Mouse (Mus musculus) MEL (cell line): Measurements from ENCODE around the gene Siva1.

Source experiments
- BHLHE40 ChIP-seq: IDR thresholded peaks from 2 replicates; pipeline ENCODE4 v1.6.1; 2012; ENCODE audit warnings: low read depth, mild to moderate bottlenecking, inconsistent platforms, low read length, improper control_type of control experiment, borderline replicate concordance
- CTCF ChIP-seq, 3 experiments: IDR thresholded peaks in 2 of 3; conservative IDR thresholded peaks in 1 of 3; 2 replicates each; pipeline ENCODE4 v1.5.1; 2011 to 2012; ENCODE audit warnings: low read length in 3 of 3, low read depth in 2 of 3, mild to moderate bottlenecking in 2 of 3, improper control_type of control experiment in 1 of 3, inconsistent platforms in 1 of 3, mixed read lengths in 1 of 3, moderate library complexity in 1 of 3; ENCODE audit not compliant: control insufficient read depth in 1 of 3, insufficient read depth in 1 of 3, poor library complexity in 1 of 3, severe bottlenecking in 1 of 3
- ELF1 ChIP-seq: IDR thresholded peaks from 2 replicates; pipeline ENCODE4 v1.6.1; 2014; ENCODE audit warnings: low read depth, mild to moderate bottlenecking, inconsistent platforms, low read length, improper control_type of control experiment, moderate library complexity
- EP300 ChIP-seq, 2 experiments: IDR thresholded peaks; 2 replicates each; pipeline ENCODE4 v1.6.1; 2011; ENCODE audit warnings: improper control_type of control experiment in 2 of 2, low read length in 2 of 2, low read depth in 1 of 2, mild to moderate bottlenecking in 1 of 2
- GABPA ChIP-seq: IDR thresholded peaks from 2 replicates; pipeline ENCODE4 v1.6.1; 2012; ENCODE audit warnings: low read depth, mild to moderate bottlenecking, inconsistent platforms, low read length, improper control_type of control experiment, moderate library complexity
- HCFC1 ChIP-seq: IDR thresholded peaks from 2 replicates; pipeline ENCODE4 v1.6.1; 2012; ENCODE audit warnings: low read depth, mild to moderate bottlenecking, inconsistent platforms, low read length, improper control_type of control experiment, moderate library complexity
- KAT2A ChIP-seq: conservative IDR thresholded peaks from 2 replicates; pipeline ENCODE4 v1.6.1; 2012; ENCODE audit warnings: low read depth, low read length, improper control_type of control experiment, inconsistent platforms
- MXI1 ChIP-seq: IDR thresholded peaks from 2 replicates; pipeline ENCODE4 v1.6.1; 2011; ENCODE audit warnings: mild to moderate bottlenecking, low read depth, low read length, improper control_type of control experiment
- MYC ChIP-seq: IDR thresholded peaks from 2 replicates; pipeline ENCODE4 v1.6.1; 2011; ENCODE audit warnings: low read depth, mild to moderate bottlenecking, low read length, improper control_type of control experiment, moderate library complexity
- POLR2A ChIP-seq, 2 experiments: IDR thresholded peaks; 2 replicates each; pipeline ENCODE4 v1.6.1; 2011 to 2012; ENCODE audit warnings: low read length in 2 of 2, mild to moderate bottlenecking in 2 of 2, control low read depth in 1 of 2, improper control_type of control experiment in 1 of 2, low read depth in 1 of 2, moderate library complexity in 1 of 2; ENCODE audit not compliant: control insufficient read depth in 1 of 2, insufficient read depth in 1 of 2, poor library complexity in 1 of 2
- POLR2AphosphoS2 ChIP-seq: IDR thresholded peaks from 2 replicates; pipeline ENCODE4 v1.6.1; 2011; ENCODE audit warnings: low read length, improper control_type of control experiment
- SMC3 ChIP-seq: IDR thresholded peaks from 2 replicates; pipeline ENCODE4 v1.6.1; 2011; ENCODE audit warnings: low read depth, low read length, improper control_type of control experiment
- TCF12 ChIP-seq: IDR thresholded peaks from 2 replicates; pipeline ENCODE4 v1.6.1; 2014; ENCODE audit warnings: low read depth, mild to moderate bottlenecking, inconsistent platforms, low read length, improper control_type of control experiment, moderate library complexity

DNA sequence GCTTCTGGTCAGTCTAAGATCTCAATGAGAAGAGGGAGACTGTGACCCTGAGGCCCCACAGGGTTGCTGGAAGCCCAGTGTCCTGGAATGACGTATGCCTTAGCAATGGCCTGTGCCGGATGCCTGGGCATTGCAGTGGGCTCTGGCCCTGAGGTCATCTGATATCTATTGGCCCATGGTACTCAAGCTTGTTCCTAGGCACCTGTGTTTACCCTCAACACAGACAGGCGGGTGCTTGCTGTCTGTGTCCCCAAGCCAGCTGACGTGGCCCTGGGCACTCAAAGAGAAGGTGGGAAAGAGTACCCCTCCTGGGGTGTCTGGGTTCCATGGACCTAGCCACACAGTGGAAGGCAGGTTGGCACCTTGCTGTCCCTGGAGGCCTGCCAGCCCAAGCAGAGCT, 18.8 kb upstream of the Siva1 start:
- TF ChIP-seq MYC (no peak), POLR2A (IDR thresholded peaks at IDR 0.05; ENCODE audit: control insufficient read depth in 1 of 2, insufficient read depth in 1 of 2, low read depth in 1 of 2, low read length in 2 of 2, poor library complexity in 1 of 2) (no peak), BHLHE40 (no peak), CTCF (IDR thresholded peaks at IDR 0.05 in 2 of 3, conservative IDR thresholded peaks at IDR 0.05 in 1 of 3; ENCODE audit: control insufficient read depth in 1 of 3, insufficient read depth in 1 of 3, low read depth in 2 of 3, low read length in 3 of 3, poor library complexity in 1 of 3, severe bottlenecking in 1 of 3) (no peak), MXI1 (no peak), POLR2AphosphoS2 (no peak), KAT2A (no peak), GABPA (no peak), EP300 (IDR thresholded peaks at IDR 0.05; ENCODE audit: low read depth in 1 of 2, low read length in 2 of 2) (no peak), HCFC1 (no peak), SMC3 (no peak), ELF1 (no peak), TCF12 (no peak)
